Mouse (Mus musculus) erythroblast, embryonic 14.5 days (primary cell): ENCODE data around the gene Tcta.
"Not testable (repeated sequence)": the region's sequence is repeated elsewhere in the genome, so short reads cannot be mapped to it uniquely, and the experiment has no call there.

Experiments
- GATA1 ChIP-seq: IDR thresholded peaks from 2 replicates; pipeline ENCODE4 v1.6.1; 2012; ENCODE audit warnings: low read length, inconsistent platforms, mixed read lengths
- TAL1 ChIP-seq: IDR thresholded peaks from 3 replicates; pipeline ENCODE4 v1.6.1; 2012; ENCODE audit warnings: low read length, inconsistent platforms, mixed read lengths

DNA sequence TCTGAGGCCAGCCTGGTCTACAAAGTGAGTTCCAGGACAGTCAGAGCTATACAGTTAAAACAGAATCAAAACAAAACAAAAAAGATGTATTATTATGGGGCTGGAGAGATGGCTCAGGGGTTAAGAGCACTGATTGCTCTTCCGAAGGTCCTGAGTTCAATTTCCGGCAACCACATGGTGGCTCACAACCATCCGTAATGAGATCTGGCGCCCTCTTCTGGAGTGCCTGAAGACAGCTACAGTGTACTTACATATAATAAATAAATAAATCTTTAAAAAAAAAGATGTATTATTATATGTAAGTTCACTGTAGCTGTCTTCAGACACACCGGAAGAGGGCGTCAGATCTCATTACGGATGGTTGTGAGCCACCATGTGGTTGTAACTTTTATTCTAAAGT is 16.1 kb upstream of the Tcta start:
- not testable (repeated sequence) for TF ChIP-seq GATA1, TAL1
